Mouse (Mus musculus): ENCODE results near the gene Prm1.

GRCm38 (mm10) chr16:10814864-10815263, 9.2 kb upstream of the Prm1 start:
- TF ChIP-seq TCF12 (IDR thresholded peaks at IDR 0.05; ENCODE audit: insufficient read depth, poor library complexity, severe bottlenecking) (no peak), SRF (IDR thresholded peaks at IDR 0.05; ENCODE audit: control insufficient read depth, insufficient read length, low read depth) (no peak), POLR2A (IDR thresholded peaks at IDR 0.05; ENCODE audit: insufficient read length, low read depth) (no peak), MAX (IDR thresholded peaks at IDR 0.05; ENCODE audit: low read depth) (no peak), POLR2AphosphoS2 (IDR thresholded peaks at IDR 0.05; ENCODE audit: insufficient read length, low read depth) (no peak), E2F4 (IDR thresholded peaks at IDR 0.05; ENCODE audit: insufficient read depth) (no peak), USF1 (IDR thresholded peaks at IDR 0.05; ENCODE audit: low read depth) (no peak), MYOG (IDR thresholded peaks at IDR 0.05; ENCODE audit: control insufficient read depth in 1 of 3, insufficient read depth in 1 of 3, insufficient read length in 2 of 3, low read depth in 2 of 3) (no peak), REST (IDR thresholded peaks at IDR 0.05; ENCODE audit: insufficient read depth, insufficient read length) (no peak)
